Mouse (Mus musculus) heart, embryonic 15.5 days (tissue): ENCODE data around the gene Igsf9b. TPM values are rescaled to one million over a fixed set of nuclear protein-coding genes. Genes with fewer than 3 reads are reported as not detected.

Experiments used
- ATAC-seq: fragments of 200-750 bp; cut with Nextera tagmentation; replicated peaks from 2 replicates; pipeline ENCODE4 v1.8.0; 2017; ENCODE audit warnings: low read depth, moderate TSS enrichment; ENCODE audit not compliant: insufficient number of reproducible peaks, insufficient read depth, low FRiP score
- H3K27ac ChIP-seq: fragments of 300-500 bp; sonication (generic); 2 replicates; pipeline ENCODE4 v1.5.1; 2015; ENCODE audit warnings: mild to moderate bottlenecking, inconsistent platforms
- H3K27me3 ChIP-seq: fragments of 300-500 bp; sonication (generic); 2 replicates; pipeline ENCODE4 v1.6.1; 2015; ENCODE audit warnings: inconsistent platforms
- H3K36me3 ChIP-seq: fragments of 300-500 bp; sonication (generic); 2 replicates; pipeline ENCODE4 v1.6.1; 2015; ENCODE audit warnings: mild to moderate bottlenecking, inconsistent platforms
- H3K4me1 ChIP-seq: fragments of 300-500 bp; sonication (generic); replicated peaks from 2 replicates; pipeline ENCODE4 v1.6.1; 2015; ENCODE audit warnings: inconsistent platforms
- H3K4me2 ChIP-seq: fragments of 300-500 bp; sonication (generic); 2 replicates; pipeline ENCODE4 v1.6.1; 2015; ENCODE audit warnings: inconsistent platforms, mild to moderate bottlenecking, moderate library complexity
- H3K4me3 ChIP-seq: fragments of 300-500 bp; sonication (generic); 2 replicates; pipeline ENCODE4 v1.5.1; 2015; ENCODE audit warnings: mild to moderate bottlenecking, inconsistent platforms
- H3K9ac ChIP-seq: fragments of 300-500 bp; sonication (generic); 2 replicates; pipeline ENCODE4 v1.6.1; 2015; ENCODE audit warnings: mild to moderate bottlenecking, inconsistent platforms
- H3K9me3 ChIP-seq: fragments of 300-500 bp; sonication (generic); replicated peaks from 2 replicates; pipeline ENCODE4 v1.6.1; 2016; ENCODE audit warnings: inconsistent platforms
- WGBS: fragments of 180-500 bp; shearing (Covaris S2); methylation state at CpG from one replicate; pipeline ENCODE4 v1.1.7; 2015; ENCODE audit warnings: mixed read lengths; 5-methylcytosine and 5-hydroxymethylcytosine counted together
- polyA plus RNA-seq: library from polyadenylated mRNA; unstranded; fragments of >200 nt; fragmentation: Nextera tagmentation; extraction: Ambion mirVana; gene quantifications from 2 replicates; pipeline ENCODE4 v1.2.1, GENCODE M21; 2015

Igsf9b gene
- polyA plus RNA-seq, 1 experiment from 2014 or later, result 4.0 TPM

DNA sequence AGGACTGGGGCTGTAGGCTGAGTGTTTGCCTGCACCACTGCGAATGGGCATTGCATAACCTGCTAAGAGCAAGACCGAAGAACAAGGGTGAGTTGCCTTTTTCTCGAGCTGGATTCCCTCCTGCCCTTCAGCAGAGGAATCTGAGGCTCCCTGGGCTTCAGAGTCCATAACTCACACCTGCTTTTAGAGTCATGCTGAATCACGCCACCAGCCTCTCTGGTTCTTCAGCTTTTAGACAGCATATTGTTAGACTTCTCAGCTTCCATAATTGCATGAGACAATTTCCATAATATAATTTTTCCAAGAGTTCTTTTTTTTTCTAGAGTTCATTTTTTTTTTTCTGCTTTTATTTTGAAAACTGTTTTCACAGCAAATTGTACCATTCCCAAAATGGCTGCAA lies 4.6 kb upstream of the Igsf9b start:
- WGBS, result 60% methylated on average over 4 of the region's 4 CpGs
- Histone ChIP-seq H3K27me3 (peaks cover 25% of the 10 kb centered on the region), H3K4me2 (no peak overlapping the region), H3K27ac (no peak overlapping the region), H3K4me3 (no peak overlapping the region), H3K4me1 (peaks cover 16% of the 10 kb centered on the region), H3K36me3 (no peaks in the 10 kb centered on the region), H3K9me3 (no peaks in the 10 kb centered on the region), H3K9ac (no peak overlapping the region)
- no peak for ATAC-seq

DNA sequence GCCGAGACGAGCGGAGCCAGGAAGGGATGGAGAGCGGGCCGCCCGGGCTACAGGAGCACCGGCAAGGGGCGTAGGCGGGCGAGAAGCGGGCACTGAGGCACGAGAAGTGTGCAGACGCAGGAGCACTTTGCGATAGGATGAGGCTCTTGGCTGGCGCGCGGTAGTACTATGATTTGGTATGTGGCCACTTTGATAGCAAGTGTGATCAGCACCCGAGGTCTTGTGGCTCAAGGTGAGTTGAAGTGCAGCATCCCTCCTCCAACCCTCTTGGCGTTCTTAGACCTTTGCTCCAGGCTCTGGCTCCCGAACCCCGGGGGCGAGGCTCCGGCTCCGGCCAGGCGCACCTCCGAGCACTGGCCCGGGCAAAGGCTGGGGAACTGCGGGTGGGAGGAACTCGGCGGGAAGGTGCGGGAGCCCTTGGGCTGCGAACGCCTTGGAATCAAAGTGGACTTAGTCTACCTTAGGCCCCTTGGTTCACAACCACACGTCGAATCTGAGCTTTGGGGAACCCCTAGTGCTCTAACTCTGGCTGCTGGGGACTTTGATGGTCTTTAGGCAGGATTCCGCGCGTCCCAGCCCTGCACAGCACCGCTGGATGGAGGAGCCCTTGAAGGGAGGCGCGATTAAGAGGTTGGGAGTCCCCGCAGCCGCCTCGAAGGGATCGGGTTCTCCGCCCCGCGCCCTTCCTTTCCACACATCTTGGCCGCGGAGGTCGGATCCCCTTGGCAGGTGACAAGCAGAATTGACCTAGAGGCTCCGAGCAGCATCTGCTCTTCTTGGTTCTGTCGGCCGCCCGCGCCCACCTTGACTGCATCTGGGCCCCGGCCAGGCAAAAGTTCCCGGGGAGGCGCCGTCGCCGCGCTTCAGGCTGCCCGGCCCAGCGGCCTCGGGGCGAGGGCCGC lies 533 bp downstream of the Igsf9b start:
- ATAC-seq, result no peak
- Histone ChIP-seq H3K9ac (peak overlapping the region; percentile 54), H3K27me3 (peaks cover 51% of the 10 kb centered on the region), H3K36me3 (no peaks in the 10 kb centered on the region), H3K4me3 (peak overlapping the region; percentile 72), H3K9me3 (no peaks in the 10 kb centered on the region), H3K27ac (peak overlapping the region; percentile 46), H3K4me2 (peak overlapping the region; percentile 90), H3K4me1 (peaks cover 25% of the 10 kb centered on the region)
- WGBS, result under 1% methylated on average over 68 of the region's 68 CpGs

DNA sequence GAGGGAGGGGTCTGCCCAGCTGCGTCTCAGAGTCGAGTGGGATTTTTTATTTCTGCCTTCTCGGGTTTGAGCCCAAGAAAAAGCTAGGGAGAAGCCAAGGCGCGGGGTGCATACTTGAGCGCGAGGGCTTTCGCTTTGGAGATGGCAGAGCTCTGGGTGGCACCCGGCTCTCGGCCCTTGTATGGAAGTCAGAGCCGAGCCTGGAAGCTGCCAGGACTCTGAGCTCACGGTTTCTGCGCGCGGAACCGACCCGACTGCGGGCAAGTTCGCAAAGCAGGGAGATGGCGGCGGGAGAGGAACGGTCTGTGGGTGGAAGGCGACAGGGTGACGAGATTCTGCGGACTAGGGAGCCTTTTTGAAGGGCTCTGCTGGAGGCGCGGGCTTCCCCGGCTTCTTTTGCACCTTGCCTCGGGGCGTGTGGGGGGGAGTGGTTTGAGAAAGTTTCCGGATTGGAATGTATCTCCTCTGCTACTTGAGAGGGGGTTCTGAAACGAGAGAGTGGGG lies 1.2 kb downstream of the Igsf9b start:
- peak overlapping the region; percentile 90 for H3K4me2 ChIP-seq
- peak overlapping the region; percentile 54 for H3K9ac ChIP-seq
- no peaks in the 10 kb centered on the region for H3K36me3 ChIP-seq
- H3K4me3 ChIP-seq, result peak overlapping the region; percentile 72
- peaks cover 32% of the 10 kb centered on the region for H3K4me1 ChIP-seq
- H3K9me3 ChIP-seq, result no peaks in the 10 kb centered on the region
- ATAC-seq, result no peak
- H3K27me3 ChIP-seq, result peaks cover 45% of the 10 kb centered on the region
- H3K27ac ChIP-seq, result no peak overlapping the region; the same call in 1 of the 2 replicates
- WGBS, result 1% methylated on average over 32 of the region's 32 CpGs

DNA sequence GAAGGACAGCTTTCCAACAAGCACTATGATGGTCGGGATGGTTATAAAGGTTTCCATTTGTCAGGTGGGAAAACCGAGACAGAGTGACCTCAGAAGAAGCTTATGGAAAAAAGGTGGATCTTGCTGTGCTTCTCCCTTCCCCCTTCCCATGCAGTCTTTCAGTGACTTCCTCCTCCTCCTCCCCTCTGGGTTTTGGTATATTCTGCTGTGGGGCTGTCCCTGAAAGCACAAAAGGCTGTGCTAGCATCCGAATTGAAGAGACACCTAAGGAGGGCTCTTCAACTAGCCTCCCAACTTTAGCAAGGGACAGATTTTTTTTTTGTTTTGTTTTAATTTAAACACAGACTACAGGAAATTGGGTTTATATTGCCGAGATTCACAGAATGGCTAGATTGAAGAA lies 1.7 kb downstream of the Igsf9b start:
- no peak for ATAC-seq
- Histone ChIP-seq H3K27ac (no peak overlapping the region), H3K4me1 (peaks cover 36% of the 10 kb centered on the region), H3K9me3 (no peaks in the 10 kb centered on the region), H3K4me3 (peak overlapping the region; percentile 72), H3K36me3 (no peaks in the 10 kb centered on the region), H3K27me3 (peaks cover 41% of the 10 kb centered on the region), H3K9ac (peak overlapping the region; percentile 54; the same call in 1 of the 2 replicates), H3K4me2 (peak overlapping the region; percentile 90)
- 17% methylated on average over 4 of the region's 4 CpGs for WGBS

DNA sequence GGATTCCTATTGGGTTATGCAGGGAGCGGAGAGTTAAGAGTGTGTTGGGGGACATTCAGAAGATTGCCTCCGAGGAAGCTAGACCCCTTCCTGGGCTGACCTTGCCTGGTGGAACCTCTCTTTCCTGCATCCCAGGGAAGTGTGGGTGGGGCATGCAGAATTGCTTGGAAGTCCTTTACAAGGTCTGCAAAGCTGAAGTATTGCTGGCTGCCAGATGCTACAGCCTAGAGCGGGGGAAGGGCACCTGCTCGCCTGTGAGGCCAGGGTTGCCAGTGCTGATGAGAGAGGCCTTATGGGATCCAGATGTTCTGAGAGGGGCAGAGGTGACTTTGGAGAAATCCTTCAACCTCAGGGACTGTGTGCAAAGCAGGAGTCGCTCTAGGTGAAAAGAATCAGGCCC lies 2.5 kb downstream of the Igsf9b start:
- Histone ChIP-seq H3K4me1 (peaks cover 36% of the 10 kb centered on the region), H3K27me3 (peaks cover 37% of the 10 kb centered on the region), H3K36me3 (no peaks in the 10 kb centered on the region), H3K9me3 (no peaks in the 10 kb centered on the region), H3K9ac (no peak overlapping the region), H3K4me2 (no peak overlapping the region), H3K27ac (no peak overlapping the region), H3K4me3 (no peak overlapping the region)
- WGBS, result 57% methylated on average over 5 of the region's 5 CpGs
- ATAC-seq, result no peak

DNA sequence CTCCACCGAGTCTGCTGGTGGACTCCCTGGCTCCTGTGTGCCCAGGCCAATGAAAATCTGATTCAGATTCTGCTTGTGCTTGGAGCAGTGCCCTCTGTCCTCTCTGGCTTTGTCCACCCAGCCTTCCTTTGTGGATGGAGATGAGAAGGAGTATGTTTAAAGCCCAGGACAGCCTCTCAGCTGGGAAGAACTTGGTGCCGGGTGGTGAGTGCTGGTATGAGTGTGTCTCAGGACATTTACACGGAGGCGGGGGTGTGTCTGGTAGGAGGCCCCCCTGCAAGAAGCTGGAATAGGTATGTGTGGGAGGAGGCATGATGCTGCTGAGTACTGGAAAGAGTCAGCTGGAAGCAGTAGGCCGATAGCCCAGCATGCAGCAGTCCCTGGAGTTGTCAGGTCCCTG lies 3.3 kb downstream of the Igsf9b start:
- Histone ChIP-seq H3K9ac (no peak overlapping the region), H3K4me1 (peaks cover 36% of the 10 kb centered on the region), H3K9me3 (no peaks in the 10 kb centered on the region), H3K27ac (no peak overlapping the region), H3K27me3 (peaks cover 35% of the 10 kb centered on the region), H3K36me3 (no peaks in the 10 kb centered on the region), H3K4me3 (no peak overlapping the region), H3K4me2 (no peak overlapping the region)
- WGBS, result 59% methylated on average over 5 of the region's 5 CpGs
- ATAC-seq, result no peak

DNA sequence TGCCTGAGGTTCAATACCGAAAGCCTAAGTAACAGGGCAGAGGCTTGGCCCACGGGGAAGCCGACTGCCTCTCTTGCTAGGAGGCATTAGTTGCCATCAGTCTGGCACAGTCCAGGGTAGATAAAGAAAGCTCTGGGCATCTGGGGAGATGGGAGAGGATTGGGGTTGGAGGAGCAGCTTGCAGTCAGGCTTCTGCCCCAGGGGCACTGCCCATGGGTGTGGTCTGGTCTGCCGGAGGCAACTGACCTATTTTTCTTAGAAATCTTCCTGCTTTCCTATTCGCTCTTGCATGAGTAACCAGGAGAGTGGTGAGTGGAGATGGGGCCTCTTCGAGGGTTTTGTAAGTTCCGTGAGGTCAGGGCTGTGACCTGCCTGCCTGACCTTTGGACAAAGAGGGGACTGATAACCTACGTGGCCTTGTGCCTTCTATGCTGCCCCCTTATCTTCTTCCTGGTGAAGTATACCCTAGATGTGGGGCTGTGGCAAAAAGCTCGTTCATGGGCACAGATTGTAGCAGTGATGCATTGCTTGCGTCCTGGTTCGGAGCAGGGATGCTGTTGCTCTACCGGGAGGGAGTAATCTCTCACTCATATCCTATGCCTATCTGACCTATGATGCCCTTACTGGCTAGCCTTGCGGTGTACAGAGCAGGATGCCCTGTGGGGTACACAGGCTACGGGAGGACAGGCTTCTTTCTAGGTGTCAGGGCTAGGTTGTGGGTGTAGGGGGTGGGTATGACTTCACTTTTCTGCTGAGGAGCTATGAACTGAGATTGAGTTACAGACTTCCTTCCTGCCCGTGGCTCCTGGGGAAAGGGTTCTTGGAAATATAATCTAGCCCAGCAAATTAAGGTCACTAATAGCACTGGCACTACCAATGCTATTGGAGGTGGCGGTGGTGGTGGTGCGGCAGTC lies 4.8 kb downstream of the Igsf9b start:
- Histone ChIP-seq H3K9me3 (no peaks in the 10 kb centered on the region), H3K27me3 (peaks cover 32% of the 10 kb centered on the region), H3K4me2 (no peak overlapping the region), H3K9ac (no peak overlapping the region), H3K4me3 (no peak overlapping the region), H3K27ac (no peak overlapping the region), H3K36me3 (no peaks in the 10 kb centered on the region), H3K4me1 (peaks cover 36% of the 10 kb centered on the region)
- ATAC-seq, result no peak
- WGBS, result 55% methylated on average over 17 of the region's 17 CpGs

DNA sequence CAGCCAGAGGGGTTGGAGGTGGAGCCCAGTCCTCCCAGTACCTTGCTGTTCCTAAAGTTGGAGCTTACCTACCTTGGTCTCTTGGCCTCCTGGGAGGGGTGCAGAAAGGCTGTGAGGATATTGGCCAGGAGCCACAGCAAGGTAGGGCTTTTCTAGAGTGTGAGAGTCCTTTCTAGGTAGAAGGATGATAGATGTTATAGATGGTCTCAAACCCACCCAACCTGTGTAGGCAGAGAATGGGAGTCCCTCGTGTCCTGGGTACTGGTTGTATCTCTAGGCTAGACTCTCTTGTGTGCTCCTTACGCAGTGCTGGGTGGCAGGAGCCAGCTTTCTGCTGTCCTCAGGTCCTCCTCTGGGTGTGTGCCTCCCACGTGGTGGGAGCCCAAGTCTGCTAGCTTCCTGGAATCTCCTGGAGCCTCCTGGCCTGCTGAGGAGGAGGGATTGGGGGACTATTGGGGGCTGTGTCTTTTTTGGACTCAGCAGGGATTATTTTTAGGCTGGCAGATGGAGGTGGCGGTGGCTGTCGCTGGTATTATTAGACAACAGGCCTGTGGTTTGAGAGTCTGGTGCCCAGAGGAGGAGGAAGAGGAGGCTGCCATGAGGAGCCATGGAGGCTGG lies 5.6 kb downstream of the Igsf9b start:
- 38% methylated on average over 5 of the region's 5 CpGs for WGBS
- 0 out of 2 replicates have a peak overlapping the region, but pooled peaks have one; percentile 4 for H3K27ac ChIP-seq

DNA sequence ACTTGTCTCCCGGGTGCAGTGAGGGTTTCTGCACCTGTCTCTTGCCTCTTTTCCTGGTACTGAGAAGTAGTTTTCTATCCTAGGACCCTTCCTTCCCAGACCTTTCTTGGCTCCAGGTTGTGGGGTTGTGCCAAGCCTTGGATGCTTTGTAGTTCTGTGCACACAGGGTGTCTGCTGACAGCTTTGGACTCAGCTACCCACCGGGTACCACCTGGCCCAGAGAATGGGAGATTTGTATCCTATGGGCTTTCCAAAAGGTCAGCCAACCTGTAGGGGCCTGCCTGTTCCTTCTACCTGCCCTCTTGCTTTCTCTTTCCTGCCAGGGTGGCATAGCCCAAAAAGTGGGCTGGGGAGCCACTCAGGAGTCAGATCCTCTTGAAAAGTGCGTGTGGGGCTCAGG lies 6.5 kb downstream of the Igsf9b start:
- ATAC-seq, result no peak
- H3K27ac ChIP-seq, result no peak overlapping the region
- H3K4me3 ChIP-seq, result no peak overlapping the region
- H3K9me3 ChIP-seq, result no peaks in the 10 kb centered on the region
- no peaks in the 10 kb centered on the region for H3K36me3 ChIP-seq
- H3K27me3 ChIP-seq, result peaks cover 17% of the 10 kb centered on the region
- H3K4me2 ChIP-seq, result no peak overlapping the region
- 64% methylated on average over 3 of the region's 3 CpGs for WGBS
- no peak overlapping the region for H3K9ac ChIP-seq
- H3K4me1 ChIP-seq, result peaks cover 22% of the 10 kb centered on the region

More for the DNA sequence above, 5.6 kb downstream of the Igsf9b start:
- H3K9ac ChIP-seq, result no peak overlapping the region
- H3K4me3 ChIP-seq, result no peak overlapping the region
- H3K4me1 ChIP-seq, result peaks cover 31% of the 10 kb centered on the region
- no peaks in the 10 kb centered on the region for H3K9me3 ChIP-seq
- H3K27me3 ChIP-seq, result peaks cover 26% of the 10 kb centered on the region
- H3K36me3 ChIP-seq, result no peaks in the 10 kb centered on the region
- ATAC-seq, result no peak
- no peak overlapping the region for H3K4me2 ChIP-seq

DNA sequence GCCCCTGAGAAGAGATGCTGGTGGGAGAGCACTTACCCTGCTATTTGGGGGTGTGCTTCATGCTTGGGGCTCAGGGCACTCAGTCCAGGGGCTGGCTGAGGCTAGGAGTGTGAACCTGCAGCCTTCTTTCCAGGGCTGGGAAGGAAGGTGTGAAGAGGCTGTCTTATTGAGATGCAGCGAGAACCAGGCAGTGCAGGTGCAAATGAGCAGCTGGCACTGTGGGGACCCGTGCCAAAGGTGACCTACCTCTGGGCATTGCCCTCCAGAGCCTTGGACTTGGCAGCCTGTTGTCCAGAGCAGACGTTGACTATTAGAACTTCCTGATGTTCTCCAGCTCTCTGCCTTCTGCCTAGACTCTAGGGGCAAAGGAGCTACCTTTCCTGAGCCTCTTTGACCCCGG lies 7.6 kb downstream of the Igsf9b start:
- Histone ChIP-seq H3K27me3 (peaks cover 6% of the 10 kb centered on the region; the same call in 1 of the 2 replicates), H3K4me3 (no peak overlapping the region), H3K4me2 (no peak overlapping the region), H3K36me3 (no peaks in the 10 kb centered on the region), H3K4me1 (peaks cover 16% of the 10 kb centered on the region), H3K27ac (no peak overlapping the region), H3K9ac (no peak overlapping the region), H3K9me3 (no peaks in the 10 kb centered on the region)
- ATAC-seq, result no peak
- WGBS, result 16% methylated on average over 4 of the region's 4 CpGs

DNA sequence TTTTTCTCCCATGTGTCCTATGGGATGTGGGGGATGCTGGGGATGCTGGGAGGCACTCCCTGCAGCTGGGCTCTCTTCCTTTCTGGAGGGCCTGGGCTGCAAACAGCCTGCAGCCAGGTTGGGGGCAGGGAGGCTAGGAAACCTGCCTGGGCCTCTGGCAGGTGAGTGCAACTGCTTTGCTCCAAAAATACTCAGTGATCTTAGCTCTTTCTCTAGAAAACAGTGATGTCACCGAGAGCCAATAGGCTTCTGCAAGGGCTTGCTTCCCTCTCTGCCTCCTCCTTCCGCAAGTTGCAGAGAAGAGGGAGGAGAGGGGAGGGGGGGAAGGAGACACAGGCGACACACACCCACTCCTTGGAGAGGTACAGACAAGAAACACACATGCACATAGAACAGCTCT lies 8.3 kb downstream of the Igsf9b start:
- Histone ChIP-seq H3K27me3 (peaks cover 6% of the 10 kb centered on the region; the same call in 1 of the 2 replicates), H3K4me1 (peaks cover 16% of the 10 kb centered on the region), H3K4me3 (no peak overlapping the region), H3K4me2 (no peak overlapping the region), H3K9ac (no peak overlapping the region), H3K36me3 (no peaks in the 10 kb centered on the region), H3K9me3 (no peaks in the 10 kb centered on the region), H3K27ac (no peak overlapping the region)
- 8% methylated on average over 3 of the region's 3 CpGs for WGBS
- no peak for ATAC-seq
